Mouse (Mus musculus) heart, postnatal 36 days (tissue): ENCODE measurements around the gene Bicc1. TPM values are rescaled to one million over a fixed set of nuclear protein-coding genes. Genes with fewer than 3 reads are reported as not detected.

Experiments used
- DNase-seq, 2 experiments: peaks; one replicate each; pipeline ENCODE4 v3.0.0; 2021 to 2022
- intact Hi-C: fragments of 180-260 bp; cut with DNase I; formaldehyde crosslinking; loops from one replicate; pipeline ENCODE4 v1.15.1; 2025
- total RNA-seq, 2 experiments: library from RNA; stranded (reverse); gene quantifications; 2 replicates each; pipeline ENCODE4 v1.2.3; 2021

Bicc1 gene
- total RNA-seq, 2 experiments from 2014 or later = 16.4 to 22.2 TPM

GRCm38 (mm10) chr10:71160449-71160848 lies 949 bp upstream of the Bicc1 start:
- intact Hi-C loops = no loop called here
- no peak for DNase-seq

- intact Hi-C loops = no loop called here
- peak; percentile 55 to 67 for DNase-seq
These were observed 392 bp downstream of the Bicc1 start for GRCm38 (mm10) chr10:71158940-71159675.

DNA sequence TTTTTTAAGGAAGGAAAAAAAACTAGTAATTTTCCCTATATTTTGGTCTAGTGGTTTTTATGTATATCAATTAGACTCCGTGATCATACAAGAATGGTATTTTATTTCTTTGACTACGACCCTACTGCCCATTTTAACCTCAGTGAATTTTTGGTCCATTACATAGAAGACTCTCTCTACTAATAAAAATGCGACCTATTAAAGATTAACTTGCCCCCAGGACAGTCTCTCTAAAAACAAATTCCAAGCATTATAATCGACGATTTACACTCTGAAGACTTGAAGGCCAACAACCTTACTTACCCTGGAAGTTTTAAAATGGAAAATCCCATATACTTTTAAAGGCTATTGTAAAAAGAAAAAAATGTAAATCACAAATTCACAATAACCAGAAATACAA lies 2.9 kb downstream of the Bicc1 start:
- no peak for DNase-seq
- intact Hi-C loops = no loop called here

DNA sequence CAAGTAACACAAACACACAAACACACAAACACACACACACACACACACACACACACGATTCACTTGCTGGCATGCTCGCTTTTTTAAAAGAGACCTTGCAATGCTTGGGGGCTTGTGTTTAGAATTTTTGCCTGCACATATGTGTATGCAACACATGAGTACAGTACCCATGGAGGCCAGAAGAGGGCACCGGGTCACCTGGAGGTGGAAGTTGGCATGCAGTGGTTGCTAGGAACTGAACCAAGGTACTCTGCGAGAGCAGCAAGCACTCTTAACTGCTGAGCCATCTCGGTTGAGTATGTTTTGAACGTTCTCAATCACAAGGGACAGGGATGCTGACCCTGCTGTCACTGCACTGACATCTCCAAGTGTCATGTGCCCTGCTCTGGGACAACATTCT lies 5.9 kb downstream of the Bicc1 start:
- intact Hi-C loops = loop anchor here (2.0 kb wide), 1 partner anchor 19 kb away; no protein-coding TSS in a partner anchor
- DNase-seq = no peak

GRCm38 (mm10) chr10:71153138-71153537 lies 6.4 kb downstream of the Bicc1 start:
- no peak for DNase-seq
- intact Hi-C loops = loop anchor here (2.0 kb wide), 1 partner anchor 18 kb away; no protein-coding TSS in a partner anchor

DNA sequence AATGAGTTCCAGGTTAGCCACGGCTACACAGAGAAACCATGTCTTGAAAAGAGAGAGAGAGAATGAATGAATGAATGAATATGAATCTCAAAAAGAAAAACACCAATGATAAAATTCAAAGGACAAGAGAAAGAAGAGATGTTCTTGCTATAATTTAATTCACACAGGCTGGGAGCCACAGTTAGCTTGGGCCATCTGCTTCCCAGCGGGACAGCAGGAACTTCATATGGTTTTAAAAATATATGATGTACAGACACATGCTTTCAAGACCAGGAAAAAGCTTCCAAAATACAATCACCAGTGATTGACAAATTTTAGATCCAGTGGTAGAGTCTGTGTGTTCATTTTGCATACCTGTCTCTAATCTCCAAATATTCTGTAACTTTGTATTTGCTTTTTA lies 9.0 kb downstream of the Bicc1 start:
- intact Hi-C loops = no loop called here
- DNase-seq = no peak

GRCm38 (mm10) chr10:71148951-71149603 lies 10.4 kb downstream of the Bicc1 start:
- intact Hi-C loops = no loop called here
- no peak for DNase-seq

DNA sequence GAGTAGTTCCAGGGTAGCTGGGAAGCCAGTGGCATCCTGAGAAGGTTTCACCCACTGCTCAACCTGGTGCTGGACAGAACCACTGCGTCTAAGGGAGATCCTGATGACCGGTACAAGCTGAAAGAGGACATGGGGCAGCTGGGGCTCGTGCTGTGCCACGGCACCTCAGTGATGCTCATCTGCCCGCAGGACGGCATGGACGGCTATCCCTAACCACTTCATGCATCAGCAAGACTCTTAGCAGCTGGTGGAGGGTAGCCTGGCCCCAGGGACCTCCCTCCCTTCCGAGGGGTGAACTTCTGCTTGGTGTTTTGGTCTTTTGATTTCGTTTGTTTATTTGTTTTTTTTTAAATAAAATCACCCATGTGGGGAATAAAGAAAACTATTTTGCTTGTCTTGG lies 11.3 kb downstream of the Bicc1 start:
- intact Hi-C loops = no loop called here

GRCm38 (mm10) chr10:71146681-71147615 lies 12.6 kb downstream of the Bicc1 start:
- intact Hi-C loops = no loop called here
- no peak for DNase-seq

More for the DNA sequence above, 11.3 kb downstream of the Bicc1 start:
- no peak for DNase-seq

- intact Hi-C loops = no loop called here
- DNase-seq = no peak
These were observed 13.7 kb downstream of the Bicc1 start for GRCm38 (mm10) chr10:71145801-71146200.

DNA sequence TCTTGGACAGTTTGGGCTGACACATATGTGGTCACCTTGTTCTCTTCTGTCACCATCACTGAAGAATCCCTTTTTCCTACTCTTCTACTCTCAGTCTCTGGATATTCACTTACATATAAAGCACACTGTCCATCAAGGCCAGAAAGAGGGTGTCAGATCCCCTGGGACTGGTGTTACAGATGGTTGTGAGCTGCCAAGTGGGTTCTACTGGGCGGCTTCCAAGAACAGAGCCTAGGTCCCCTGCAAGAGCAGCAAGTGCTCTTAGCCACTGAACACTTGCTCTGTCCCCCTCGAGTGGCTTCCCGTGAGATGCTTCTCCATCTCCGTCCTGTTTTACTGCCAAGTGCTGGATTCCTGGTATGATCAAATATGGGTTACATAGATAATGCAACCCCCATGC lies 15.3 kb downstream of the Bicc1 start:
- intact Hi-C loops = no loop called here
- DNase-seq = no peak

- intact Hi-C loops = no loop called here
These were observed 16.9 kb downstream of the Bicc1 start for GRCm38 (mm10) chr10:71142568-71142967.

GRCm38 (mm10) chr10:71140281-71140845 lies 19.1 kb downstream of the Bicc1 start:
- intact Hi-C loops = no loop called here
- no peak for DNase-seq

More at GRCm38 (mm10) chr10:71142568-71142967, 16.9 kb downstream of the Bicc1 start:
- no peak for DNase-seq

- DNase-seq = no peak
- intact Hi-C loops = no loop called here
These were observed 20.7 kb downstream of the Bicc1 start for GRCm38 (mm10) chr10:71138852-71139197.

DNA sequence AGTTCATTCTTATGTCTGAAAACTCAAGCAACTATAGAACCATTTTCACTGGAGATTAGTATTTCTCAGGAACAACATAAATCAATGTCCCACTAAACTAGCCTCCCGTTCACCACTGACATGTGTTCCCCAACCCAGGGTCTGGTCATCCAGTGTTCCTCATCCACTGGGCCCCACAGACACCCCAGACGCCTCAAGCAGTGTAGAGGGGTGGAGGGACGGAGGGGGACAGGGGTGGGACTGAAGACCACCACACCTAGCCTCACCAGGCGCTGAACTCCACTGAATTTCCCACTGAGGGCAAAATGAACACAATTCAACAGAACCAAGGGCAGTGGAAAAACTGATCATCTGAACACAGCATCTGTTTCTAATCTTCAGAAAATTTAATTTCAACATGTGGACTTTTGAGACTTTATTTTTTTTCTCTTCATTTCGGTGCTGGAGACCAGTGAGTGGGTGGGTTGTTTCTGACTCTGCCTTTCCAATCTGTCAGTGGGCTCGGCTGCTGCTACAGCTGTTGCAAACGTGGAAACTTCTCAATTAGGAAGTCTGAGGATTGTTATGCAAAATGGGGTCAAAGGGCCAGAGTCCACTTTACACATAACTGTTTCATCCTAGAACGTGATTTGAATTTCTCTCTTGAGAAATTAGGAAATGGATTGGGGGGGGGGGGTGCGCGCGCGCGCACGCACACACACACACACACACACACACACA lies 21.2 kb downstream of the Bicc1 start:
- intact Hi-C loops = no loop called here
- DNase-seq = no peak

- intact Hi-C loops = no loop called here
These were observed 21.9 kb downstream of the Bicc1 start for GRCm38 (mm10) chr10:71137606-71138005.

DNA sequence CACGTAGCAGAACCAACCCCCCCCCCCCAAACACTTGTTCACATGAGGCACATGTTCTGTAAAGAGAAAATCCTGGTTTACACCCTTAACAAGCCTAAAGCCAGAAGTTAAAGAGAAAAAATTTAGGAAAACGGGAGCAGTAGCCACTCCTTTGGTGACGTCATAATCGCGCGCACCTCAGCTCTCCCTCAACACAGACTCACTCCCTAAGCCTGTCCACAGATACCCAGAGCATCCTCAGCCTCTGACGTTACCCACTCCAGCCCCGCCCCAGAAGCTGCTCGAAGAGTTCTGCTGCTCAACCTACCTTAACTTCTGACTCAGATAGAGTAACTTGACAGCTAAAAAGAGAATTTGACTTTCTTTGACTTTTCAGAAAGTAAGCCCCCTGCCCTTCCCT lies 28.2 kb downstream of the Bicc1 start:
- intact Hi-C loops = no loop called here
- DNase-seq = no peak

More at GRCm38 (mm10) chr10:71137606-71138005, 21.9 kb downstream of the Bicc1 start:
- DNase-seq = no peak

DNA sequence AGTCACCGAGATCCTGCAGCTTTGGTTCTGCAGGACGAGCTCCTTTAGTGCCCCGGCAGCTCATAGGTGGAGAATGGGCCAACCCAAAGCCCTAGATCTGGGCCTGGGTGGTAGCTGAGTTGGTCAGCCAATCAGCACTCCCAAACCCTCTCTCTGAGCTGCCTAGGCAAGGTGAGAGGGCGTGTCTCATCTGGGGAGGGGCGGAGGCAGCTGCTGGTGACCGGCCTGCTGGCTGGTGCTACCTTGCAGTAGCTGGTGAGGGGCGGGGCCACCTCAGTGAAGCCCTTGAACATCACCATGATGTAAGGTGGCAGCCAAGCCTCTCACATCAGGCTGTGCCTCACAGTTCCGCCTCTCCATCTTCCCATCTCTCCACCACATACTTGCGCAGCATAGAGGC lies 29.2 kb downstream of the Bicc1 start:
- no peak for DNase-seq
- intact Hi-C loops = no loop called here

DNA sequence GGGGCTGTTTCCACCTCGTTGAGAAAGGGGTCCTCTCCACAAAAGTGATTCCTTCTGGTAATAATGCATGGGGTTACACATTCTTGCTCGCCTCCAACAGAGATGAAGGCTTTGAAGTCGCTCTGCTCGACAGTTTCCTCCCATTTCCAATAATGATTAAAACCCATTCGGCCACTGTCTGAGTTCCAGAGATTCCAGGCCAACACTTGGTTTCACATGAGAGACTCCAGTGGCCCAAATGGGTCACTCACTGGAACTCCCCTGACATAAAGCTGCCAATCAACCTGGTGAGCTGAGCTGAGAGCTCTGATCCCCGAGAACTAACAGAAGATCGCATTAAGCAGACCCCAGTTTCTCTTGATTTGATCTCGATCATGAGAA lies 31.6 kb downstream of the Bicc1 start:
- DNase-seq = no peak

DNA sequence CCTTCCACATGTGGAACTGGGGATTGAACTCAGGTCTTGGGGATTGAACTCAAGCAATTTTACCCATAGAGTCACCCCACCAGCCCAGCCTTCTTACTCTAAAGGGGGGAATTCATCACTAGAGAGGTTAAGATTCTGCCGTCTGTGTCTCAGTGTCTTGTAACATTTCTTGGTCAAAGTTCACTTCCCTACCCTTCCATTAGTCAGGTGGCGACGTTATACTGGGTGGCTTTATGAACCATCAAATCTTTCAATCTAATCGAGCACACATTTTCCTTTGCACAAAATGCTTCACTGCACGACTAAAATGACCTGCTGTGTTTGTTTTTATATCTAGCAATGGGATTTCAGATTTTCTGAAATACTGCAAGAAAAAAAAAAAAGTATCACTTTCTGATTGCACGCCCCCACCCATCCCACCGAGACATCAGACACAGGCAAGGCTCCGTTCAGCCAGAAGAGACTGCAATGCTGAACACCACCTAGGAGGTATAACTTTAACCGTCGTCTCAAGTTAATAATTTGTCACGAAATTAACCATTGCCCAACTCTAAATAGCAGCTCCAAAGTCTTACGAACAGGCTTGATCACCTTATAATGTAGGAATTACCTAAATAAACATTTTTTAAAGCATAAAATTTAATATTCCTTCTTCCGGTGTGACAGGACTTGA lies 32.1 kb downstream of the Bicc1 start:
- DNase-seq = no peak
- intact Hi-C loops = no loop called here

More for the DNA sequence above, 31.6 kb downstream of the Bicc1 start:
- intact Hi-C loops = no loop called here
